Mouse (Mus musculus): ENCODE data around the gene Tubg1. TPM values are rescaled to one million over a fixed set of nuclear protein-coding genes. Genes with fewer than 3 reads are reported as not detected.

Tubg1 gene
- polyA plus RNA-seq, 1 experiment = 4.3 TPM

Other genes starting within 250 kb of the Tubg1 start
- gene Stat3, start 180.4 kb upstream of the Tubg1 start, polyA plus RNA-seq (2012; rRNA removed) = 91.2 and 103 TPM in 2 replicates
- gene Cavin1, start 149.1 kb upstream of the Tubg1 start, polyA plus RNA-seq (2012; rRNA removed) = 284 and 420 TPM in 2 replicates
- gene Atp6v0a1, start 110.5 kb upstream of the Tubg1 start, polyA plus RNA-seq (2012; rRNA removed) = 66.9 and 74.1 TPM in 2 replicates
- 27.2 and 29.0 TPM in 2 replicates for gene Naglu, start 49.9 kb upstream of the Tubg1 start, polyA plus RNA-seq (2012; rRNA removed)
- gene Hsd17b1, start 41.5 kb upstream of the Tubg1 start, polyA plus RNA-seq (2012; rRNA removed) = 0.56 and 0.57 TPM in 2 replicates
- gene Coasy, start 37.4 kb upstream of the Tubg1 start, polyA plus RNA-seq (2012; rRNA removed) = 25.8 and 38.8 TPM in 2 replicates
- 34.1 and 38.0 TPM in 2 replicates for gene Mlx, start 32.7 kb upstream of the Tubg1 start, polyA plus RNA-seq (2012; rRNA removed)
- gene Psmc3ip, start 24.5 kb upstream of the Tubg1 start, polyA plus RNA-seq (2012; rRNA removed) = 7.1 and 7.9 TPM in 2 replicates
- 66.2 and 67.3 TPM in 2 replicates for gene Retreg3, start within 50 bp of the Tubg1 start, polyA plus RNA-seq (2012; rRNA removed)
- gene Tubg2, start 36.0 kb downstream of the Tubg1 start, polyA plus RNA-seq (2012; rRNA removed) = 3.3 and 5.0 TPM in 2 replicates
- 4.2 and 5.8 TPM in 2 replicates for gene Cntnap1, start 50.6 kb downstream of the Tubg1 start, polyA plus RNA-seq (2012; rRNA removed)
- gene Plekhh3, start 51.4 kb downstream of the Tubg1 start, polyA plus RNA-seq (2012; rRNA removed) = 33.9 and 35.6 TPM in 2 replicates
- gene Ccr10, start 55.5 kb downstream of the Tubg1 start, polyA plus RNA-seq (2012; rRNA removed) = 0.19 and 0.21 TPM in 2 replicates
- gene Ezh1, start 106.5 kb downstream of the Tubg1 start, polyA plus RNA-seq (2012; rRNA removed) = 45.0 and 45.7 TPM in 2 replicates
- gene Ramp2, start 126.1 kb downstream of the Tubg1 start, polyA plus RNA-seq (2012; rRNA removed) = 79.5 and 82.0 TPM in 2 replicates
- 73.3 and 91.1 TPM in 2 replicates for gene Vps25, start 133.8 kb downstream of the Tubg1 start, polyA plus RNA-seq (2012; rRNA removed)
- gene Wnk4, start 140.6 kb downstream of the Tubg1 start, polyA plus RNA-seq (2012; rRNA removed) = 7.4 and 10.6 TPM in 2 replicates
- gene Cntd1, start 159.1 kb downstream of the Tubg1 start, polyA plus RNA-seq (2012; rRNA removed) = 1.4 and 1.5 TPM in 2 replicates
- gene Coa3, start 159.2 kb downstream of the Tubg1 start, polyA plus RNA-seq (2012; rRNA removed) = 155 and 156 TPM in 2 replicates
- 147 and 154 TPM in 2 replicates for gene Becn1, start 182.3 kb downstream of the Tubg1 start, polyA plus RNA-seq (2012; rRNA removed)
- 60.6 and 68.7 TPM in 2 replicates for gene Psme3, start 196.3 kb downstream of the Tubg1 start, polyA plus RNA-seq (2012; rRNA removed)
- gene Aoc2, start 205.1 kb downstream of the Tubg1 start, polyA plus RNA-seq (2012; rRNA removed) = 3.8 and 4.8 TPM in 2 replicates
- 59.2 and 75.5 TPM in 2 replicates for gene Aoc3, start 210.7 kb downstream of the Tubg1 start, polyA plus RNA-seq (2012; rRNA removed)
- not detected in 2 replicates for gene G6pc, start 247.6 kb downstream of the Tubg1 start, polyA plus RNA-seq (2012; rRNA removed)